Mouse (Mus musculus) liver, embryonic 14.5 days (tissue): Measurements from ENCODE around the gene Pde4a. TPM values are rescaled to one million over a fixed set of nuclear protein-coding genes. Genes with fewer than 3 reads are reported as not detected.

ENCODE experiments used
- ATAC-seq: fragments of 200-750 bp; cut with Nextera tagmentation; 2 replicates; pipeline ENCODE4 v1.8.0; 2017; ENCODE audit warnings: moderate number of reproducible peaks, mild to moderate bottlenecking, moderate library complexity; ENCODE audit not compliant: insufficient read depth
- DNase-seq, 3 experiments: peaks; one replicate each; pipeline ENCODE4 v3.0.0-alpha.2; 2012 to 2013; ENCODE audit warnings: low read depth in 3 of 3, low spot score in 3 of 3
- H3K27ac ChIP-seq: fragments of 300-500 bp; sonication (generic); 2 replicates; pipeline ENCODE4 v1.5.1; 2014; ENCODE audit warnings: moderate library complexity, mild to moderate bottlenecking, control low read depth, inconsistent platforms
- H3K27me3 ChIP-seq: fragments of 300-500 bp; sonication (generic); 2 replicates; pipeline ENCODE4 v1.6.1; 2014; ENCODE audit warnings: mild to moderate bottlenecking, low read length, moderate library complexity; ENCODE audit not compliant: control insufficient read depth, insufficient read depth
- H3K36me3 ChIP-seq: fragments of 300-500 bp; sonication (generic); replicated peaks from 2 replicates; pipeline ENCODE4 v1.6.1; 2014; ENCODE audit warnings: low read depth; ENCODE audit not compliant: control insufficient read depth, insufficient read depth
- H3K4me1 ChIP-seq, 2 experiments: fragments of 200-500 bp in 1 of 2; fragments of 300-500 bp in 1 of 2; sonication (generic) in 1 of 2; replicated peaks; 2 replicates each; pipeline ENCODE4 v1.6.1; 2012 to 2014; ENCODE audit warnings: antibody characterized with exemption in 1 of 2, inconsistent platforms in 1 of 2, low read length in 1 of 2; ENCODE audit not compliant: control insufficient read depth in 2 of 2, insufficient read depth in 2 of 2
- H3K4me2 ChIP-seq: fragments of 300-500 bp; sonication (generic); 2 replicates; pipeline ENCODE4 v1.6.1; 2014; ENCODE audit warnings: low read depth, mild to moderate bottlenecking, control low read depth, moderate library complexity
- H3K4me3 ChIP-seq, 2 experiments: fragments of 200-500 bp in 1 of 2; fragments of 300-500 bp in 1 of 2; sonication (generic) in 1 of 2; 2 replicates each; pipeline ENCODE4 v1.5.1; 2012 to 2014; ENCODE audit warnings: low read depth in 2 of 2, low read length in 2 of 2, mild to moderate bottlenecking in 2 of 2, control low read depth in 1 of 2, inconsistent platforms in 1 of 2, moderate library complexity in 1 of 2; ENCODE audit not compliant: insufficient read depth in 1 of 2
- H3K9ac ChIP-seq: fragments of 300-500 bp; sonication (generic); replicated peaks from 2 replicates; pipeline ENCODE4 v1.6.1; 2014; ENCODE audit warnings: mild to moderate bottlenecking, control low read depth, moderate library complexity
- H3K9me3 ChIP-seq: fragments of 300-500 bp; sonication (generic); 2 replicates; pipeline ENCODE4 v1.6.1; 2016; ENCODE audit warnings: low read length, mixed read lengths; ENCODE audit not compliant: control insufficient read depth
- CTCF ChIP-seq: IDR thresholded peaks from 2 replicates; pipeline ENCODE4 v1.5.1; 2016; ENCODE audit warnings: antibody characterized with exemption, low read depth, control low read depth
- EP300 ChIP-seq: IDR thresholded peaks from 2 replicates; pipeline ENCODE4 v1.6.1; 2016; ENCODE audit warnings: antibody characterized with exemption, low read depth
- WGBS: fragments of 180-500 bp; shearing (Covaris S2); extraction: QIAGEN DNeasy Blood & Tissue Kit; methylation state at CpG from one replicate; pipeline ENCODE4 v1.1.7; 2014; ENCODE audit not compliant: insufficient replicate concordance; 5-methylcytosine and 5-hydroxymethylcytosine counted together
- polyA plus RNA-seq, 2 experiments: library from polyadenylated mRNA; depleted of rRNA in 1 of 2; stranded (reverse) in 1 of 2; unstranded in 1 of 2; fragments of >200 nt; fragmentation: Nextera tagmentation in 1 of 2; extraction: Ambion mirVana in 1 of 2; gene quantifications; 2 replicates each; pipeline versions ENCODE4 v1.2.1 to v1.2.3; 2012 to 2014

Gene Pde4a
- polyA plus RNA-seq, 2 experiments: 1.1 to 1.3 TPM

DNA sequence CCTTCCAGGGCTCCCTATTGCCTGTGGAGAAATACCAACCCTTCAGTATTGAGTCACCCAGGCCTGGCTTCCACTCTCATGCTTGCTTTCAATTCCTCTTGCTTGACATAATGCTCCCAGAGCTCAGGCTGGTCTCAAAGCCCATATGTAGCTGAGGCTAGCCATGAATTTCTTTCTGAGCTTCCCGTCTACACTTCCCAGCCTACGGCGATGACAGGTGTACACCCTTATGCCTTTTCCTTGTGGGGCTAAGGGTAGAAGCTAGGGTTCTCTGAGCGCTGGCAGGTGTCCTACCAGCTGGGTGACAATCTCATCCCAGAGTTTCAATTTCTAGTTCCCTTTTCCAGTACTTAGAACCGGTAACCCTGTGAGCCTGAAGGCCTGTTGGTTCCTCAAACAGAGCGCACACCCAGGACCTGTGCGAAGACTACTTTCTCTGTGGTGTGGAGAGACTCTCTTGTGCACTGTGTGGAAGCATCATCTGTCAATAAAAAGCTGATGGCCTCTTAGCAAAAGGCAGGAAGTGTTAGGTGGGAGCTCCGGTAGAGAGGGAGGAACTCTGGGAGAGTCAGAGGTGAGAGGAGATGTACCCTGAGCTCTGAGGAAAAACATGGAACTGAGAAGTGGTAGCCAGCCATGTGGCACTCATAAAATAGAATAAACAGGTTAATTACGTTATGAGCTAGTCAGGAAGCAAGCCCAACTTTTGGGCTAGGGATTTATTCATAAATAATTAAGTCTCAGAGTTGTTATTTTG lies 39.8 kb upstream of the Pde4a start:
- DNase-seq: no peak
- no peak overlapping the region for H3K4me3 ChIP-seq
- H3K9me3 ChIP-seq: no peaks in the 10 kb centered on the region
- H3K4me1 ChIP-seq: peaks cover 0 to 4% of the 10 kb centered on the region in 2 experiments; a peak in 2 of 4 replicates
- no peaks in the 10 kb centered on the region for H3K27me3 ChIP-seq
- H3K27ac ChIP-seq: no peak overlapping the region
- no peak overlapping the region for H3K9ac ChIP-seq
- H3K36me3 ChIP-seq: no peaks in the 10 kb centered on the region; the same call in 1 of the 2 replicates
- no peak for TF ChIP-seq CTCF
- no peak for TF ChIP-seq EP300
- 69% methylated on average over 9 of the region's 9 CpGs for WGBS
- no peak overlapping the region for H3K4me2 ChIP-seq
- ATAC-seq: no peak

DNA sequence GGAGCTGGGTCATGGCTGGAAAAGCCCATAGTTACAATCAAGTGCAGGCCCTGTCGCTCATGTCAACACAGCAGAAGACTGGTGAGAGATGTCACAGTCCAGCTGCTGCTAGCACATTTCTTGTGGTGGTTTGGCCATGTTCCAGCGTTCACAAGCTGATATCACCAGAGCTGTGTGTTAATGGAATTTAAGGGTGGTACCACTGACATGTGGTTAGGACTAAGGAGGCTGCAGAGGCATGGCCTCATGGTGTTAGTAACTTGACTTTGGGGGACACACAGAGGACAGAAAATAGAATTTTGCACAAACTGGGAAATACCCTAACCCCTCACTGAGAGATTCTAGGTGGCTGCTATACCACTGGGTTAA lies 39.3 kb upstream of the Pde4a start:
- no peak for DNase-seq
- H3K27ac ChIP-seq: no peak overlapping the region
- ATAC-seq: no peak
- H3K27me3 ChIP-seq: no peaks in the 10 kb centered on the region
- no peak for TF ChIP-seq CTCF
- TF ChIP-seq EP300: no peak
- no peaks in the 10 kb centered on the region for H3K9me3 ChIP-seq
- no peak overlapping the region for H3K4me3 ChIP-seq
- no peaks in the 10 kb centered on the region; the same call in 1 of the 2 replicates for H3K36me3 ChIP-seq
- peaks cover 0 to 4% of the 10 kb centered on the region in 2 experiments; a peak in 2 of 4 replicates for H3K4me1 ChIP-seq
- WGBS: 39% methylated on average over 2 of the region's 2 CpGs
- H3K4me2 ChIP-seq: no peak overlapping the region
- no peak overlapping the region for H3K9ac ChIP-seq

DNA sequence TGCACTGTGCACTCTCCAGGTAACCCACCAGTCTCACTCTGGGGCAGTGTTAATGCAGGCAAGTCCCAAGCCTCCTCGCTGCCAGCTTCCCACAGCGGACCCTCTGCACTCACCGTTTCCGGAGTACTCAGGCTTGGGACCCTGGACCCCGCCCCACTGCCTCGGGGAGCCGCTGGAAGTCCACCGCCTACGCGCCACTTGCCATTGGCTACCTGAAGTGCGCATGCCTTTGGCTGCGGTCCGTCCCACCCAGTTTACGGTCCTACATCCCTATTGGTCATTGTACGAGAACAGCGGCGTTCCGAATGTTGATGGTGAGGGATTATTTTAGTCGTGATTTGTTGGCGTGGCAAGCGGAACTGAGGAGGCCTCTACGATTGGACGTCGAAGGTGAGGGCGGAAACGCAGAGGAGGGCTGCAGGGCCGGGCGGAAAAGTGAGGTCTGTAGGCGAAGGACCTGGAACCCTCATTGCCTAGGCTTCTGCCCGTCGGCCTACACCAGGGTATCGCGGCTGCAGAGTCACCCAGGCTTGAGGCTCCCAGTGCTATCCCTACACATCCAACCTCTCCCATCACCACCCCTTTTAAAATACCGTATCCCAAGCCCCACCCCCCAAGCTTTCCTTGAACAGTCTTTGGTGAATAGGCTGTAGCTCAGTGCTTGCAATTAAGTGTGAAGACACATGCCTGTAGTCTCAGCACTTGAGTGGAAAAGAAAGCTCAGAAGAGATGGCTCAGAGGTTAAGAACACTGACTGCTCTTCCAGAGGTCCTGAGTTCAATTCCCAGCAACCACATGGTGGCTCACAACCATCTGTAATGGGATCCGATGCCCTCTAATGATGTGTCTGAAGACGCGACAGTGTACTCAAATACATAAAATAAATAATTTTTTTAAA lies 34.2 kb upstream of the Pde4a start, which contains the start of gene Tyk2:
TSS of gene Tyk2 (minus strand) at position 185 of the 898 bp plus-strand sequence.
- no peaks in the 10 kb centered on the region for H3K9me3 ChIP-seq
- DNase-seq: peak; percentile 86 to 89 (median 88)
- no peaks in the 10 kb centered on the region for H3K27me3 ChIP-seq
- H3K4me2 ChIP-seq: peak within 1 kb of the TSS; percentile 77
- 5% methylated on average over 37 of the region's 37 CpGs for WGBS
- peak within 1 kb of the TSS; percentile 60 to 76 for H3K4me3 ChIP-seq
- no peaks in the 10 kb centered on the region; the same call in 1 of the 2 replicates for H3K36me3 ChIP-seq
- peak; percentile 92 for ATAC-seq
- no peak within 1 kb of the TSS for H3K27ac ChIP-seq
- no peak for TF ChIP-seq EP300
- TF ChIP-seq CTCF: 0 out of 2 replicates have a peak, but pooled peaks have one; percentile 10
- H3K4me1 ChIP-seq: peaks cover 3 to 11% of the 10 kb centered on the region in 2 experiments; a peak in 2 of 4 replicates
- peak within 1 kb of the TSS; percentile 53 for H3K9ac ChIP-seq

DNA sequence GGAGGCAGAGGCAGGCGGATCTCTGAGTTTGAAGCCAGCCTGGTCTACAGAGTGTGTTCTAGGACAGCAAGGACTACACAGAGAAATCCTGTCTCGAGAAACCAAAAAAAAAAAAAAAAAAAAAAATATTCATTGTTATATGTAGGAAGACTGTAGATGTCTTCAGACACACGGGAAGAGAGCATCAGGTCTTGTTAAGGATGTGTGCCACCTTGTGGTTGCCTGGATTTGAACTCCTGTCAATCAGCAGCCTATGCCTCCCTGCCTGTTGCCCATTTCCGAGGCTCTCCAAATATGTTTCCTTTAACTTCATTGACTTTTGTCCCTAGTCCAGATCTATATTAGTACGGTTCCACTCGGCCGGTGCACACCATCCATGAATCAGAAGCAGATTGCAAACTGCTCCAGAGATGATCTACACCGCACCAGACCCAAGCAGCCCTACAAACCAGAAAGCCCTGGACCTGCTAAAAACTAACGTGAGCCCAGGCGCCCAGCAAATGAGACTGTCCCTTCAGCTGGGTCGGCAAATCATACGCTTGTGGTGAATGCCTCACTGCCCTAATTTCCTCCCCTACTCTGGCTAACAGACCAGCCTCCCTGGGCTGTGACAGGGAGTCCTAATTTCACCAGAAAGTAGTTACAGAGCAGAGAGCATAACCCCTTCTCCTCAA lies 33.3 kb upstream of the Pde4a start:
- H3K4me2 ChIP-seq: no peak overlapping the region
- H3K4me3 ChIP-seq: no peak overlapping the region
- peaks cover 3 to 13% of the 10 kb centered on the region in 2 experiments; a peak in 2 of 4 replicates for H3K4me1 ChIP-seq
- ATAC-seq: no peak
- TF ChIP-seq EP300: no peak
- peak; percentile 54 for TF ChIP-seq CTCF
- WGBS: 61% methylated on average over 12 of the region's 12 CpGs
- H3K27me3 ChIP-seq: no peaks in the 10 kb centered on the region
- no peaks in the 10 kb centered on the region for H3K36me3 ChIP-seq
- H3K9ac ChIP-seq: no peak overlapping the region
- no peaks in the 10 kb centered on the region for H3K9me3 ChIP-seq
- no peak for DNase-seq
- H3K27ac ChIP-seq: no peak overlapping the region
